Mouse (Mus musculus) kidney, adult 2 months (tissue): Measurements from ENCODE around the gene Tram2. TPM values are rescaled to one million over a fixed set of nuclear protein-coding genes. Genes with fewer than 3 reads are reported as not detected.

Experiments used
- DNase-seq: peaks from one replicate; pipeline ENCODE4 v3.0.0; 2021
- H3K27ac ChIP-seq: fragments of 200-500 bp; 2 replicates; pipeline ENCODE4 v1.5.1; 2012; ENCODE audit warnings: low read depth, low read length, control low read depth, inconsistent platforms; ENCODE audit not compliant: insufficient read depth
- H3K27me3 ChIP-seq: fragments of 200-500 bp; replicated peaks from 2 replicates; pipeline ENCODE4 v1.6.1; 2012; ENCODE audit warnings: mild to moderate bottlenecking, moderate library complexity, low read length, inconsistent platforms; ENCODE audit not compliant: control insufficient read depth, insufficient read depth
- H3K36me3 ChIP-seq: fragments of 200-500 bp; 2 replicates; pipeline ENCODE4 v1.6.1; 2012; ENCODE audit warnings: mild to moderate bottlenecking, moderate library complexity, low read length, inconsistent platforms; ENCODE audit not compliant: control insufficient read depth, insufficient read depth
- H3K4me1 ChIP-seq: fragments of 200-500 bp; 2 replicates; pipeline ENCODE4 v1.6.1; 2011; ENCODE audit warnings: low read length; ENCODE audit not compliant: control insufficient read depth, insufficient read depth
- H3K4me3 ChIP-seq: fragments of 200-500 bp; 2 replicates; pipeline ENCODE4 v1.5.1; 2011; ENCODE audit warnings: mild to moderate bottlenecking, low read depth, low read length, control low read depth; ENCODE audit not compliant: insufficient read depth
- CTCF ChIP-seq: fragments of 200-500 bp; conservative IDR thresholded peaks from 2 replicates; pipeline ENCODE4 v1.5.1; 2011; ENCODE audit warnings: low read depth, mild to moderate bottlenecking, control low read depth, low read length, moderate library complexity, mixed read lengths; ENCODE audit not compliant: insufficient read depth, insufficient read length
- POLR2A ChIP-seq: fragments of 200-500 bp; IDR thresholded peaks from one replicate; pipeline ENCODE4 v1.6.1; 2011; ENCODE audit warnings: low read depth, low read length, control low read depth
- WGBS: fragments of 180-500 bp; shearing (Covaris S2); methylation state at CpG from one replicate; pipeline ENCODE4 v1.1.7; 2018; 5-methylcytosine and 5-hydroxymethylcytosine counted together
- polyA plus RNA-seq: library from polyadenylated mRNA; depleted of rRNA; stranded (reverse); fragments of >200 nt; gene quantifications from 2 replicates; pipeline ENCODE4 v1.2.3, GENCODE M21; 2012

Gene Tram2
- polyA plus RNA-seq, 1 experiment: 4.9 TPM

DNA sequence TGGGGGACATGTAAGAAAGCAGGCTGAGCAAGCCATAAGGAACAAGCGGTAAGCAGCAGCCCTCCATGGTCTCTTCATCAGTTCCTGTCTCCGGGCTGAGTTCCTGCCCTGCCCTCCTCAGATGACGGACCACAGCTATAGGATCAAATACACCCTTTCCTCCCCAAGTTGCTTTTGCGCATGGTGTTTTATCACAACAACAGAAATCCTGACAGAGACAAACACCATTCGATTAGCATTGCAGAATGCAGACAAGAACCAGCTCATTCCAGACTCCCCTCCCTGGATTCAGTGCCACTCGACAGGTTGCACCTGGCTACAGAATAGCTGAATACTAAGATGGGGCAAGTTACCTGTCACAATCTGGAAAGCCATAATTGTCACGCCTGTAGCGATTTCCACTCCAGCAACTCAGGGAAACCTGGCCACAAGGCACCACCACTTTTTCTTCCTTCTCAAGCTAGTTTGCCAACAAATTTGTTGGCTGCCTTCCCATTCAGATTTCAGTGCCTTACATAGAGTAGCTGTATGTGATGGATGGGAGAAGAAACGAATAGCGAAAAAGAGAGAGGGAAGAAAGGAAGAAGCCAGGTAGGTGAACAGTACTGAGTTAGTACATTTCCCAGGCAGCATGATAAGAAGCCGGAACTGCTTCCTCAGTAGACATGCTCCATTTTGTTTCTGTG is 11.3 kb downstream of the Tram2 start:
- Histone ChIP-seq H3K27ac (no peak overlapping the region), H3K4me1 (peaks cover 5% of the 10 kb centered on the region; the same call in 1 of the 2 replicates), H3K4me3 (no peak overlapping the region), H3K36me3 (no peaks in the 10 kb centered on the region), H3K27me3 (no peaks in the 10 kb centered on the region)
- WGBS: 77% methylated on average over 11 of the region's 11 CpGs
- peak; percentile 38 for DNase-seq
- TF ChIP-seq POLR2A: no peak
- no peak for TF ChIP-seq CTCF

DNA sequence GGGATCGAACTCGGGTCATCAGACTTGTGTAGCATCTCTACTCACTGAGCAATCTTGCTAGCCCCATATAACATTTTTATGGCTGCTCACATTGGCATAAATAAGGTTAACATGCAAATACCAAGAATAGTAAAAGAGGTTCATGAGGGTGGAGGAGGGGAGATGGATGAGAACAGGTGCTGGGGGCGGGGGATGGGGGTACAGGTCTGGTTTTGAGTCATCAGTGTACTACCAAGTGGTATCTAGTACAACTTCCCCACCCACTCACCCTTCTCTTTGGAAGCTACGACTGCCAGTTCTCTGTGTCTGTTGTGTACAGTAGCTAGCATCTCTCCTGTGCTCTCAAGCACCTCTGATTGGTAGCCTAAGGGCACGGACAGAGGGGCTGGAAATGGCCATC is 14.9 kb downstream of the Tram2 start:
- Histone ChIP-seq H3K4me1 (no peaks in the 10 kb centered on the region), H3K36me3 (no peaks in the 10 kb centered on the region), H3K4me3 (no peak overlapping the region), H3K27ac (no peak overlapping the region), H3K27me3 (no peaks in the 10 kb centered on the region)
- TF ChIP-seq CTCF (no peak), POLR2A (no peak)
- DNase-seq: no peak
- 94% methylated on average over 5 of the region's 5 CpGs for WGBS

DNA sequence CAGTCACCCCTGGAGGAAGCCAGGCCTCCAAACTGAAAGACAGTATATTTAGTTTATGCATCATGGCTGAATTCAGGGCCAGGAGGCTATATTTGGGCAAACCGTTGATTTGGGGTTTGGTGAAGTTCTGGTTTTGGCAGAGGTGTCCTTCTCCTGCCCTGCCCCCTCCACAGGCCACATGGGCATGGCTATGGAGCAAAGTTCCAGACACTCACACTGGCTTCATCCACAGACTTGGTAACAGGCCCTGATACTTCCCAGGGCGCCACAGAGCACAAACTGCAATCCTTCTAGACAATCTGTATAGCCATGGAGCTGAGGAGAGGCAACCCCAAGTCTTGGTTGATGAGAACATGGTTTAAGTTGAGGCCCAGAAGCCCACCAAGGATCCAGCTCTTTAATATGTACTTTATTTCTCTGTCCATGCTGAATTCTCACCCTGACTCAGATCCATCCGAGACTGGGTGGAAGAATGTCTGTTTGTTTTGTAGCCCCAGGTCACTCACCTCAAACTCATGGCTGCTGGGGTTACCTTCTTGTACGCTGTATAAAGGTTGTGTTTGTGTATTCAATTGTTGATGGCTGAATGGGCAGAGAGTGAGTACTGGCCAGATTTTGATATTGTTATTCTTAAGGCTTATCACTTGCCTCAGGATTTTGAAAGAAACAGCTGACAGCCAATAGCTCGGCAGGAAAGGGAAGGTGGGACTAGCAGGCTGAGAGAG is 19.5 kb downstream of the Tram2 start:
- no peak for TF ChIP-seq CTCF
- 84% methylated on average over 5 of the region's 5 CpGs for WGBS
- Histone ChIP-seq H3K4me3 (no peak overlapping the region), H3K27ac (no peak overlapping the region), H3K36me3 (no peaks in the 10 kb centered on the region), H3K4me1 (no peaks in the 10 kb centered on the region), H3K27me3 (no peaks in the 10 kb centered on the region)
- no peak for DNase-seq

DNA sequence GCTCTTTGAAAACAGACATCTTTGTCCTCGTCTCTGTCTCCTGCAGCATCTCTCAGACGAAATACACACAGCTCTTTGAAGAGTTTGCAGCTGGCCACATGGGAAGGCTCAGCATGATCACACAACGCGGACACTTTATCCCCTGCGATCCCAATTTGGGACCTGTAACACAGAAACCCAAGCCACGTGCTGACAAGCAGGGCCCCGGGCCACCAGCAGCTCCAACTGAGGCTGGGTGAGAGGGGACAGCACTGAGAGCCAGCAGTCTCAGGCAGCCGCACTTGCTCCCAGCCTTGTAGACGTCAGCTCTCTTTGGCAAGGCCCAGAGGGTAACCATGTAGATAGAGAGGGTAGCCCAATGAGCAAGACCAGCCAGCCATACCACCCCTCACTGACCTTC is 26.0 kb downstream of the Tram2 start:
- Histone ChIP-seq H3K27ac (no peak overlapping the region), H3K36me3 (no peaks in the 10 kb centered on the region), H3K27me3 (no peaks in the 10 kb centered on the region), H3K4me3 (no peak overlapping the region), H3K4me1 (no peaks in the 10 kb centered on the region)
- TF ChIP-seq CTCF (no peak), POLR2A (no peak)
- WGBS: 66% methylated on average over 9 of the region's 9 CpGs
- DNase-seq: no peak

DNA sequence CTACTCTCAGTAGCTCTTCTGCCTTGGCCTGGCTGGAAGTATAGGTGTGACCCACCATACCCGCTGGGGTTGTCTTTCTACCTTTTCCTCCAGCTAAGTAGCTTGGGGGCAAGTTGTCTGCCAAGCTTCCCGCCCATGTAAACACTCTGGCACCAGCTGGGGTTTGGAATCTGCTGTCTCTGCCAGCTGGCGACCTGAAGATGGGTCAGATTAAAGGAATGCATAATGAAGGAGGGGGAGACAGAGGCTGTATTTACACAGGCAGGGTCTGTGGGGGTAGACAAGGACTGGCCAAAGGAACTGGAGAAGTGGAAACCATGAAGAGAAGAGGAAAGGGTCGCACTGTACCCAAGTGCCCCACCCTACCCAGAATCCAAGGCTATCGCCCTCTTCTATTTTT is 26.4 kb downstream of the Tram2 start:
- no peak for TF ChIP-seq CTCF
- no peak for TF ChIP-seq POLR2A
- H3K27ac ChIP-seq: no peak overlapping the region
- 48% methylated on average over 5 of the region's 5 CpGs for WGBS
- no peak overlapping the region for H3K4me3 ChIP-seq
- H3K27me3 ChIP-seq: no peaks in the 10 kb centered on the region
- no peak for DNase-seq
- H3K4me1 ChIP-seq: no peaks in the 10 kb centered on the region
- H3K36me3 ChIP-seq: no peaks in the 10 kb centered on the region

DNA sequence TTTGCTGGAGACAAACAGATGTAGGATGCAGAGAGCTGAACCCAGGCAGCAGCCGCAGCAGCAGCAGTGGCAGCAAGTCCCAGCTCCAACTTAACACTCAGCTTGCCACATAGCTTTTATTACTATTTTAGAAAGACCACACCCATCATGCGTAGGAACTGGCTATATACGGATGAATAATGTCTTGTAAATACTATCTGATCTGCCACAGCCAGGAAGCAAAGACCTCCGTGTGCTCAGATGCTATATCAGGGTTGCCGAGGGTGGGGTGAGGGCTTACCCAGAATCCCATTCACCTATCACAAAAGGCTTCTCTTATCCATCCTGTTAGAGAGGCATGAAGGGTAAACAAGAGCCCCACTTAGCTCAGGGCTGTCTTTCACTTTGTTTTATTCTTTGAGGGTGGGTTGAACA is 26.9 kb downstream of the Tram2 start:
- no peak for TF ChIP-seq CTCF
- no peak for TF ChIP-seq POLR2A
- 64% methylated on average over 5 of the region's 5 CpGs for WGBS
- H3K27me3 ChIP-seq: no peaks in the 10 kb centered on the region
- no peak overlapping the region for H3K4me3 ChIP-seq
- H3K36me3 ChIP-seq: no peaks in the 10 kb centered on the region
- H3K27ac ChIP-seq: no peak overlapping the region
- H3K4me1 ChIP-seq: no peaks in the 10 kb centered on the region
- DNase-seq: no peak

DNA sequence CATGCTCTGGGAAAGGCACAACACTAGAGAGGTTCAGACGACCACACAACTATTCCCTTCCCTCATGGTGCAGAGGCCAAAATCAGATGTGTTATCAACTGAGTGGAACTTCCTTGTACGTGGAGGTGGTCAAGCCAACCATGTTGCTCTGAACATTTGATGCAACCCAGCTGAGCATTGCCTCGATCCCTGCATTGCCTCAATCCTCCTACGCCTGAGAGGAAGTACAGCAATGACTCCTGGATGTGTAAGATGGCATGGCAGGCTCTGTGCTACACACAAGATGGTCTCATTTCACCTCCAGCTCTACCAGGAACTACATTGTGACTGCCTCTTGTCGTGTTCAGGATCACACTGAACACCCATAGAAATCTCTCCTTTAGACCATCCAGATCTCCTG is 30.0 kb downstream of the Tram2 start:
- Histone ChIP-seq H3K36me3 (no peaks in the 10 kb centered on the region), H3K27me3 (no peaks in the 10 kb centered on the region), H3K4me3 (no peak overlapping the region), H3K4me1 (no peaks in the 10 kb centered on the region), H3K27ac (no peak overlapping the region)
- DNase-seq: no peak
- 89% methylated on average over 5 of the region's 5 CpGs for WGBS
- TF ChIP-seq CTCF (no peak), POLR2A (no peak)
